Mouse (Mus musculus): Measurements from ENCODE around the gene Nup160. TPM values are rescaled to one million over a fixed set of nuclear protein-coding genes. Genes with fewer than 3 reads are reported as not detected.
A peak's percentile ranks its signal among the peaks of the same experiment; 100 is the strongest.

The Nup160 gene
- polyA plus RNA-seq, 1 experiment from 2014 or later, result 51.0 TPM

DNA sequence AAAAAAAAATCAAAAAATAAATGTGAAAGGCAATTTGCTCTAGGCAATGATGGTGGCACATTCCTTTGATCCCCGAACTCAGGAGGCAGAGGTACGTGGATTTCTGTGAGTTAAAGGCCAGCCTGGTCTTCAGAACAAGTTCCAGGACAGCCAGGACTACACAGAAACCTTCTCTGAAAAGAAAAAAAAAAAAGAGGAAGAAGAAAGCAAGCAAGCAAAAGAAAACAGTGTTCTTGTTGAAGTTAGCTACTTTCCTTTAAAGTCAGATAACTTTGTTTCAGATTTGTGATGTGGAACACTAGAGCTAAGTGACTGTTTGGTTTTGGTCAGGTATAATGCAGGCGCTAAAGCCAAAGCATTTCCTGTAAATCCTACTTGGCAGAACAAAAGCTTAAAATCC lies 61.8 kb downstream of the Nup160 start:
- no peaks in the 10 kb centered on the region for H3K9me3 ChIP-seq
- H3K36me3 ChIP-seq, result peaks cover 50% of the 10 kb centered on the region
- no peaks in the 10 kb centered on the region for H3K27me3 ChIP-seq (ENCODE audit: insufficient read depth, poor library complexity, severe bottlenecking)
- H3K4me3 ChIP-seq, result no peak overlapping the region
- 96% methylated on average over 3 of the region's 3 CpGs for WGBS
- no peak overlapping the region for H3K27ac ChIP-seq
- no peak for DNase-seq (ENCODE audit: low spot score)
- H3K4me1 ChIP-seq (replicated peaks), result no peaks in the 10 kb centered on the region

GRCm38 (mm10) chr2:90739327-90739726 lies 62.3 kb downstream of the Nup160 start:
- H3K27ac ChIP-seq, result no peak overlapping the region
- over 99% methylated on average over 3 of the region's 3 CpGs for WGBS
- no peak for DNase-seq (ENCODE audit: low spot score)

GRCm38 (mm10) chr2:90739921-90740320 lies 62.9 kb downstream of the Nup160 start:
- no peak overlapping the region for H3K27ac ChIP-seq
- 89% methylated on average over 5 of the region's 5 CpGs for WGBS
- no peak for DNase-seq (ENCODE audit: low spot score)

More at GRCm38 (mm10) chr2:90739327-90739726, 62.3 kb downstream of the Nup160 start:
- Histone ChIP-seq H3K4me3 (no peak overlapping the region), H3K36me3 (peaks cover 45% of the 10 kb centered on the region), H3K27me3 (ENCODE audit: insufficient read depth, poor library complexity, severe bottlenecking) (no peaks in the 10 kb centered on the region), H3K9me3 (no peaks in the 10 kb centered on the region), H3K4me1 (replicated peaks) (no peaks in the 10 kb centered on the region)

GRCm38 (mm10) chr2:90744285-90745052 lies 67.5 kb downstream of the Nup160 start:
- 65% methylated on average over 12 of the region's 12 CpGs for whole genome bisulfite sequencing
- Histone ChIP-seq H3K36me3 (peaks cover 28% of the 10 kb centered on the region), H3K27ac (peak overlapping the region; percentile 99), H3K4me1 (replicated peaks) (peaks cover 18% of the 10 kb centered on the region), H3K4me3 (peak overlapping the region; percentile 93), H3K9me3 (no peaks in the 10 kb centered on the region), H3K27me3 (ENCODE audit: insufficient read depth, poor library complexity, severe bottlenecking) (no peaks in the 10 kb centered on the region)
- no peak for DNase-seq (ENCODE audit: low spot score)

More at GRCm38 (mm10) chr2:90739921-90740320, 62.9 kb downstream of the Nup160 start:
- Histone ChIP-seq H3K4me3 (no peak overlapping the region), H3K9me3 (no peaks in the 10 kb centered on the region), H3K36me3 (peaks cover 39% of the 10 kb centered on the region), H3K4me1 (replicated peaks) (no peaks in the 10 kb centered on the region), H3K27me3 (ENCODE audit: insufficient read depth, poor library complexity, severe bottlenecking) (no peaks in the 10 kb centered on the region)

GRCm38 (mm10) chr2:90745053-90745678 lies 68.2 kb downstream of the Nup160 start, which contains the start of gene Fnbp4:
TSS of gene Fnbp4 (plus strand) at chr2:90745370.
- DNase-seq (ENCODE audit: low spot score), result peak; percentile 99
- WGBS, result under 1% methylated on average over 44 of the region's 44 CpGs

DNA sequence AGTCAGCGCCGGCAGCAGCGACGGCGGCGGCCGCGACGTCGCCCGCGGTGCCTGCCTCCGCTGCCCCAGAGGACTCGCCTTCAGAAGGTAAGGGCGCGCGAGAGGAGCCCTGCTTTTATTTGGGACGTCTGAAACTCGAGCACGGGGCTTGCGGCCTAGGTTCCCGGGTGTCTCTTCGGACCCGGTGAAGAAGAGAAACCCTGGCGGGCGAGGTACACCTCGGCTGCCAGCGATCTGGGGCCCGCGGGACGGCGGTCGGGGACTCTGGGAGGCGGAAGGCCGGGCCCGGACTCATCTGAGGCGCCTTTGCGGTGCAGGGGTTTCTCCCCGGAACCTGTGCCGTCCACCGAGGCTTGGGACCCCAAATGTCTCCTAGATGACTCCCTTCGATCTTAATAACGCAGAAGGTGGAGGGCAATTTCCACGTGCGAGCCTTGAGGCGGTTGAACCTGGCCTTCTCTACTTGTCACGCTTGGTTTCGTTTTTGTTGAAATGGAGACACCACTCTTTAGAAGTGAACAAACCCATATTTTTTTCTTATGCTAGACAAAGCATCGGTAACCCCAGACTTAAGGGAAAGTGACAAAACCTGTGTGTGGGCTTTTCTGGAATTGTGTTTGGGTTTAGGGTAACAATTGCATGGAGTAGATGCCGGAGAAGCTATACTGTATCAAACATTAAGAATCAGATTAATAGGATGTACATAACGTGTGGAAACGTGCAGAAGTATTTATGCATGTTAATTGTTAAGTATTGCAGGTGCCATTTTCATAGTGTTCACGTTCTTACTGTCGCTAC lies 68.9 kb downstream of the Nup160 start:
- no peaks in the 10 kb centered on the region for H3K9me3 ChIP-seq
- no peak for DNase-seq (ENCODE audit: low spot score)
- peaks cover 21% of the 10 kb centered on the region for H3K4me1 ChIP-seq (replicated peaks)
- WGBS, result under 1% methylated on average over 54 of the region's 54 CpGs
- H3K27me3 ChIP-seq (ENCODE audit: insufficient read depth, poor library complexity, severe bottlenecking), result no peaks in the 10 kb centered on the region
- H3K27ac ChIP-seq, result peak overlapping the region; percentile 99
- peak overlapping the region; percentile 93 for H3K4me3 ChIP-seq
- H3K36me3 ChIP-seq, result peaks cover 43% of the 10 kb centered on the region

More at GRCm38 (mm10) chr2:90745053-90745678, 68.2 kb downstream of the Nup160 start, which contains the start of gene Fnbp4:
- Histone ChIP-seq H3K9me3 (no peaks in the 10 kb centered on the region), H3K4me3 (peak within 1 kb of the TSS; percentile 93), H3K27me3 (ENCODE audit: insufficient read depth, poor library complexity, severe bottlenecking) (no peaks in the 10 kb centered on the region), H3K27ac (peak within 1 kb of the TSS; percentile 99), H3K36me3 (peaks cover 35% of the 10 kb centered on the region), H3K4me1 (replicated peaks) (peaks cover 21% of the 10 kb centered on the region)

- no peaks in the 10 kb centered on the region for H3K27me3 ChIP-seq (ENCODE audit: insufficient read depth, poor library complexity, severe bottlenecking)
- peak overlapping the region; percentile 93 for H3K4me3 ChIP-seq
- peaks cover 21% of the 10 kb centered on the region for H3K4me1 ChIP-seq (replicated peaks)
- H3K27ac ChIP-seq, result peak overlapping the region; percentile 99
- WGBS, result 24% methylated on average over 4 of the region's 4 CpGs
- H3K36me3 ChIP-seq, result peaks cover 48% of the 10 kb centered on the region
- no peaks in the 10 kb centered on the region for H3K9me3 ChIP-seq
- no peak for DNase-seq (ENCODE audit: low spot score)
These were observed 69.5 kb downstream of the Nup160 start for GRCm38 (mm10) chr2:90746538-90746865.

DNA sequence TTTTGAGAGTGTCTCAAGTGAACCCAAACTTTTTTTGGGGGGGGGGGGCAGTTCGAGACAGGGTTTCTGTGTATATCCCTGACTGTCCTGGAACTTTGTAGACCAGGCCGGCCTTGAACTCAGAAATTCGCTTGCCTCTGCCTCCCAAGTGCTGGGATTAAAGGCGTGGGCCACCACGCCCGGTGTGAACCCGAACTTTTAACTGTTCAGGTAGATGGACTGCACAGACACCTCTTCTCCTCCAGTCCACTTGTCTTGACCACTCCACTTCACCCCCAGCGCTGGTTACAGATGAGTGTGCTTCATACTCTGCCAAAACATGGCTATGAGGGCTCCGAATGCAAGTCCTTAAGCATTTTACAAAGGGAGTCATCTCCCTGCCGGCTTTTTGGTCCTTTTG lies 70.1 kb downstream of the Nup160 start:
- no peak overlapping the region for H3K27ac ChIP-seq
- H3K36me3 ChIP-seq, result peaks cover 52% of the 10 kb centered on the region
- no peaks in the 10 kb centered on the region for H3K27me3 ChIP-seq (ENCODE audit: insufficient read depth, poor library complexity, severe bottlenecking)
- DNase-seq (ENCODE audit: low spot score), result no peak
- H3K4me1 ChIP-seq (replicated peaks), result peaks cover 21% of the 10 kb centered on the region
- H3K4me3 ChIP-seq, result peak overlapping the region; percentile 93
- no peaks in the 10 kb centered on the region for H3K9me3 ChIP-seq
- WGBS, result 92% methylated on average over 10 of the region's 10 CpGs

DNA sequence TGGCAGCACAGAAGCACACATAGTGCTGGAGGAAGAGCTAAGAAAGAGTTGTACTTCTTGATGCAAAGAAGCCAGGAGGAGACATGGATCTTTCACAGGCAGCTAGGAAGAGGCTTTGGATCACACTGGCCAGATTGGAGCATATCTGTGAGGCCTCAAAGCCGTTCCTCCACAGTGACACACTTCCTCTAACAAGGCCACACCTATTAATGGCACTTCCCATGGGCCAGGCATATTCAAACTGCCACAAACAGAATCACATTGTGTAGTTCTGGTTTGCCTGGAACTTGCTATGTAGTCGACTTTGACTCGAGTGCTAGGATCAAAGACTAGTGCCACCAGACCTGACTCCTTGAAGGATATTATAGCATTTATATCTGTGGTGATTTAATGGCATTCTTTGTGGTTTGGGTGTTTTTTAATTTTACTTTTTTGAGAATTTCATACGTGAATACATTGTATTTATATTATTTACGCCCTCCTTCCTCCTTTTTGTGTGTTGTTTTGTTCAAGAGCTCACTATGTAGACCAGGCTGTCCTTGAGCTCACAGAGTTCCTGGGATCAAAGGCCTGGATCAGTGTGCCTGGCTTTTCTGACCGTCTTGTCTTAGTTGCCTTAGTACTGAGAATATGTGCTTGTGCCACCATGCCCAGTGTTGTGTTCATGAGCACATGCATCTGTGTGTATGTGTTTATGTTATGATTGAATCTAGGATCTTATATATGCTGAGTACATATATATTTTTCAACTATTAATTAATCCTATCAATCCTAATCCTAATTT lies 72.9 kb downstream of the Nup160 start:
- Histone ChIP-seq H3K4me3 (no peak overlapping the region), H3K9me3 (no peaks in the 10 kb centered on the region), H3K4me1 (replicated peaks) (peaks cover 21% of the 10 kb centered on the region), H3K27me3 (ENCODE audit: insufficient read depth, poor library complexity, severe bottlenecking) (no peaks in the 10 kb centered on the region), H3K36me3 (peaks cover 79% of the 10 kb centered on the region), H3K27ac (no peak overlapping the region)
- WGBS, result 89% methylated on average over 6 of the region's 6 CpGs
- DNase-seq (ENCODE audit: low spot score), result no peak

- DNase-seq (ENCODE audit: low spot score), result no peak
- Histone ChIP-seq H3K27ac (no peak overlapping the region), H3K27me3 (ENCODE audit: insufficient read depth, poor library complexity, severe bottlenecking) (no peaks in the 10 kb centered on the region), H3K36me3 (peaks cover 96% of the 10 kb centered on the region), H3K4me1 (replicated peaks) (0 out of 2 replicates have a peak, but pooled peaks cover 12% of the 10 kb centered on the region), H3K9me3 (no peaks in the 10 kb centered on the region), H3K4me3 (no peak overlapping the region)
- WGBS, result 91% methylated on average over 2 of the region's 2 CpGs
These were observed 76.5 kb downstream of the Nup160 start for GRCm38 (mm10) chr2:90753565-90753964.

GRCm38 (mm10) chr2:90754188-90754587 lies 77.2 kb downstream of the Nup160 start:
- Histone ChIP-seq H3K4me3 (no peak overlapping the region), H3K9me3 (no peaks in the 10 kb centered on the region), H3K27me3 (ENCODE audit: insufficient read depth, poor library complexity, severe bottlenecking) (no peaks in the 10 kb centered on the region), H3K27ac (no peak overlapping the region), H3K36me3 (peaks cover 96% of the 10 kb centered on the region), H3K4me1 (replicated peaks) (0 out of 2 replicates have a peak, but pooled peaks cover 6% of the 10 kb centered on the region)
- DNase-seq (ENCODE audit: low spot score), result no peak
- WGBS, result 97% methylated on average over 3 of the region's 3 CpGs

DNA sequence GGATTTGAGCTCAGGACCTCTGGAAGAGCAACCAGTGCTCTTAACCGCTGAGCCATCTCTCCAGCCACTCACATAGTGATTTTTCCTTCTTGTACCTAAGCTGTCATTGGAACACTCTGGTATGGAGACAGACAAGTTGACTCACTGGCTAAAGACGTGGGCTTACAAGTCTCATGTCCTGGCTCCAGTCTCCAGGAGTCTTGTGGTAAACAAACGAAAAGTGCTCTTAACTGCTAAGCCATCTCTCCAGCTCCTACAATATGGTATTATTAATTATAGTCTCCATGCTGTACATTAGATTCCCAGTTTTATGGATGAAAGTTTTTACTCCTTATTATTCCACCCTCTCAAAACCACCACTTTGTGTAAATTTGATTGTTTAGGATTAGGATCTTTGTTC lies 88.1 kb downstream of the Nup160 start:
- Histone ChIP-seq H3K36me3 (peaks cover 98% of the 10 kb centered on the region), H3K9me3 (no peaks in the 10 kb centered on the region)
- no peak for DNase-seq (ENCODE audit: low spot score)

More for the DNA sequence above, 88.1 kb downstream of the Nup160 start:
- H3K4me1 ChIP-seq (replicated peaks), result no peaks in the 10 kb centered on the region
- H3K27me3 ChIP-seq (ENCODE audit: insufficient read depth, poor library complexity, severe bottlenecking), result no peaks in the 10 kb centered on the region
- WGBS, result 96% methylated on average over 3 of the region's 3 CpGs
- no peak overlapping the region for H3K27ac ChIP-seq
- no peak overlapping the region for H3K4me3 ChIP-seq
